Mouse (Mus musculus): ENCODE results near the gene Creld2. TPM values are rescaled to one million over a fixed set of nuclear protein-coding genes. Genes with fewer than 3 reads are reported as not detected.

Creld2 gene
- total RNA-seq (2023), result 10 to 100 TPM; 26.7 to 29.3 TPM

GRCm38 (mm10) chr15:88819026-88819905 lies at the start of gene Creld2, which contains the start of gene Alg12:
TSS of gene Creld2 (plus strand) at chr15:88819646.
TSS of gene Alg12 (minus strand) at chr15:88819318.

GRCm38 (mm10) chr15:88861772-88862622 lies 42.6 kb downstream of the Creld2 start, which contains the start of gene Pim3:
TSS of gene Pim3 (plus strand) at chr15:88862186.

Other genes starting within 250 kb of the Creld2 start
- gene Zdhhc25, start 219.3 kb upstream of the Creld2 start, total RNA-seq (2023), result not detected
- 100 to 1,000 TPM; 137 to 153 TPM for gene Brd1, start 85.4 kb upstream of the Creld2 start, total RNA-seq (2023)
- 10 to 100 TPM; 21.8 to 25.6 TPM for gene Zbed4, start 68.0 kb upstream of the Creld2 start, total RNA-seq (2023)
- 10 to 100 TPM; 21.5 to 22.8 TPM for gene Alg12, start 328 bp upstream of the Creld2 start, total RNA-seq (2023)
- gene Pim3, start 42.5 kb downstream of the Creld2 start, total RNA-seq (2023), result 10 to 100 TPM; 50.3 to 65.8 TPM
- not detected for gene Ttll8, start 134.8 kb downstream of the Creld2 start, total RNA-seq (2023)
- gene Mlc1, start 159.4 kb downstream of the Creld2 start, total RNA-seq (2023), result not detected
- gene Mov10l1, start 163.3 kb downstream of the Creld2 start, total RNA-seq (2023), result not detected
- gene Panx2, start 240.1 kb downstream of the Creld2 start, total RNA-seq (2023), result not detected

Data from T-cell, adult 66 days (primary cell).